Mouse (Mus musculus) brain, embryonic 14.5 days (tissue): ENCODE measurements around the gene Ifna15.
A peak's percentile ranks its signal among the peaks of the same experiment; 100 is the strongest.

Experiments
- CTCF ChIP-seq: fragments of 200-500 bp; IDR thresholded peaks from 2 replicates; pipeline ENCODE4 v1.5.1; 2012; ENCODE audit warnings: inconsistent platforms, mild to moderate bottlenecking, moderate library complexity, borderline replicate concordance; ENCODE audit not compliant: insufficient read depth, insufficient read length; ENCODE audit errors: extremely low read depth
- POLR2A ChIP-seq: fragments of 200-500 bp; IDR thresholded peaks from 2 replicates; pipeline ENCODE4 v1.6.1; 2012; ENCODE audit warnings: mild to moderate bottlenecking, inconsistent platforms, borderline replicate concordance; ENCODE audit not compliant: poor library complexity, insufficient read depth, insufficient read length, severe bottlenecking; ENCODE audit errors: extremely low read depth

DNA sequence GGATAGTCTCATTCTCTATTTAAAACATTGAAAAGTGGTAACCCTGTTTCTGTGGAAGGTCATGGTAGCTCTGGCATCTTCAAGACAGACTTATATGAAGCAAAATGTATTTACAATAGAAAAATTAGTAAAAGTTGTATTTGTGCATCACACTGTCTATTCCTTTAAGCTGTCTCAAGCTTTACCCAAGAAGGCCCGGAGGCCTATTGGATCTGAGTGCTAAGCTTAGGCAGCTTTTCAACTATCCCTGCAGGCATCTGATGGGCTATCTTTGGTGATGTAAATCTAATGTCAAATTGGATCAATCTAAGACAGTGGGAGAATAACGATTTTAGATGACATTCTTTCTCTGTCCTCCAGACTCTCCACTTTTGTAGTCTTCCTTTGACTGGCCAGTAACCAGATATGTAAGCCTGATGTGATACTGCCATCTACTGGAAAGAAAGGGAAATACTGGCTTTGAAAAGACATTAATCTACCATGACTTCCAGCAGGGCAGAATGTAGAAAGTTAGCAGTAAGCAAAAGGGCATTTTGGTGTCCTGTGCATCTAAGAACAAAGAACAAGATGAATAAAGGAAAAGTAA is 14.3 kb downstream of the Ifna15 start:
- TF ChIP-seq CTCF (peak; percentile 56), POLR2A (no peak)
